Mouse (Mus musculus) forebrain, embryonic 14.5 days (tissue): ENCODE data around the gene Pycr2. TPM values are rescaled to one million over a fixed set of nuclear protein-coding genes. Genes with fewer than 3 reads are reported as not detected.

ENCODE experiments used
- ATAC-seq: fragments of 200-750 bp; cut with Nextera tagmentation; 2 replicates; pipeline ENCODE4 v1.8.0; 2017; ENCODE audit warnings: mild to moderate bottlenecking, moderate library complexity
- DNase-seq: peaks from one replicate; pipeline ENCODE4 v3.0.0-alpha.2; 2015; ENCODE audit warnings: low spot score
- H3K27ac ChIP-seq: fragments of 300-500 bp; sonication (generic); 2 replicates; pipeline ENCODE4 v1.5.1; 2014; ENCODE audit warnings: low read depth, mild to moderate bottlenecking, control low read depth, low read length, moderate library complexity
- H3K27me3 ChIP-seq: fragments of 300-500 bp; sonication (generic); replicated peaks from 2 replicates; pipeline ENCODE4 v1.6.1; 2014; ENCODE audit warnings: low read length, control low read depth, mixed read lengths; ENCODE audit not compliant: control insufficient read depth, insufficient read depth
- H3K36me3 ChIP-seq: fragments of 300-500 bp; sonication (generic); 2 replicates; pipeline ENCODE4 v1.6.1; 2014; ENCODE audit warnings: low read length, control low read depth; ENCODE audit not compliant: control insufficient read depth, insufficient read depth
- H3K4me1 ChIP-seq: fragments of 300-500 bp; sonication (generic); 2 replicates; pipeline ENCODE4 v1.6.1; 2014; ENCODE audit warnings: antibody characterized with exemption, low read length, control low read depth; ENCODE audit not compliant: control insufficient read depth, insufficient read depth
- H3K4me2 ChIP-seq: fragments of 300-500 bp; sonication (generic); 2 replicates; pipeline ENCODE4 v1.6.1; 2014; ENCODE audit warnings: mild to moderate bottlenecking, control low read depth, low read length
- H3K4me3 ChIP-seq: fragments of 300-500 bp; sonication (generic); 2 replicates; pipeline ENCODE4 v1.5.1; 2014; ENCODE audit warnings: low read depth, low read length, control low read depth
- H3K9ac ChIP-seq: fragments of 300-500 bp; sonication (generic); 2 replicates; pipeline ENCODE4 v1.6.1; 2014; ENCODE audit warnings: mild to moderate bottlenecking, low read length, control low read depth, moderate library complexity
- H3K9me3 ChIP-seq: fragments of 300-500 bp; sonication (generic); replicated peaks from 2 replicates; pipeline ENCODE4 v1.6.1; 2016; ENCODE audit warnings: low read length, control low read depth, mixed read lengths; ENCODE audit not compliant: control insufficient read depth
- WGBS: fragments of 180-500 bp; shearing (Covaris S2); extraction: QIAGEN DNeasy Blood & Tissue Kit; methylation state at CpG from one replicate; pipeline ENCODE4 v1.1.7; 2014; 5-methylcytosine and 5-hydroxymethylcytosine counted together
- polyA plus RNA-seq: library from polyadenylated mRNA; unstranded; fragments of >200 nt; fragmentation: Nextera tagmentation; extraction: Ambion mirVana; gene quantifications from 2 replicates; pipeline ENCODE4 v1.2.1, GENCODE M21; 2014

Pycr2 gene
- polyA plus RNA-seq, 1 experiment from 2014 or later: 94.0 TPM

- Histone ChIP-seq H3K36me3 (no peaks in the 10 kb centered on the region), H3K4me2 (no peak overlapping the region), H3K4me1 (no peaks in the 10 kb centered on the region), H3K4me3 (no peak overlapping the region), H3K9me3 (no peaks in the 10 kb centered on the region), H3K9ac (no peak overlapping the region), H3K27ac (no peak overlapping the region), H3K27me3 (no peaks in the 10 kb centered on the region)
- ATAC-seq (no peak), DNase-seq (no peak)
- WGBS: 92% methylated on average over 8 of the region's 8 CpGs
Measured at GRCm38 (mm10) chr1:180956401-180956800, 52.3 kb downstream of the Pycr2 start.

GRCm38 (mm10) chr1:180956973-180957381 is 52.9 kb downstream of the Pycr2 start:
- DNase-seq (no peak), ATAC-seq (no peak)
- no peak overlapping the region for H3K9ac ChIP-seq
- no peak overlapping the region for H3K4me3 ChIP-seq
- H3K4me1 ChIP-seq: no peaks in the 10 kb centered on the region
- WGBS: 84% methylated on average over 8 of the region's 8 CpGs
- no peaks in the 10 kb centered on the region for H3K9me3 ChIP-seq
- H3K27me3 ChIP-seq: no peaks in the 10 kb centered on the region
- H3K36me3 ChIP-seq: no peaks in the 10 kb centered on the region
- no peak overlapping the region for H3K4me2 ChIP-seq
- no peak overlapping the region for H3K27ac ChIP-seq

Other genes starting within 250 kb of the Pycr2 start
- 0.14 and 0.27 TPM in 2 replicates for gene Mixl1, start 207.3 kb upstream of the Pycr2 start, polyA plus RNA-seq
- gene Acbd3, start 178.2 kb upstream of the Pycr2 start, polyA plus RNA-seq: 17.2 and 18.1 TPM in 2 replicates
- gene H3f3a, start 90.3 kb upstream of the Pycr2 start, polyA plus RNA-seq: 4,992 and 5,015 TPM in 2 replicates
- 22.7 and 25.5 TPM in 2 replicates for gene Sde2, start 53.2 kb upstream of the Pycr2 start, polyA plus RNA-seq
- gene Lefty2, start 11.2 kb upstream of the Pycr2 start, polyA plus RNA-seq: 2.4 and 2.5 TPM in 2 replicates
- gene Lefty1, start 30.7 kb downstream of the Pycr2 start, polyA plus RNA-seq: 0.15 and 0.56 TPM in 2 replicates
- gene Tmem63a, start 38.1 kb downstream of the Pycr2 start, polyA plus RNA-seq: 1.1 and 1.3 TPM in 2 replicates
- 4.1 and 5.5 TPM in 2 replicates for gene Ephx1, start 116.6 kb downstream of the Pycr2 start, polyA plus RNA-seq
- not detected in 2 replicates for gene 9130409I23Rik, start 146.9 kb downstream of the Pycr2 start, polyA plus RNA-seq
- gene Nvl, start 239.9 kb downstream of the Pycr2 start, polyA plus RNA-seq: 28.8 and 34.1 TPM in 2 replicates
- 70.8 and 90.6 TPM in 2 replicates for gene Cnih4, start 240.4 kb downstream of the Pycr2 start, polyA plus RNA-seq